Mouse (Mus musculus) neural tube, embryonic 15.5 days (tissue): ENCODE data around the gene Guca1b. TPM values are rescaled to one million over a fixed set of nuclear protein-coding genes. Genes with fewer than 3 reads are reported as not detected.
"Not testable (repeated sequence)": the region's sequence is repeated elsewhere in the genome, so short reads cannot be mapped to it uniquely, and the experiment has no call there.

Experiments used
- ATAC-seq: fragments of 200-750 bp; cut with Nextera tagmentation; 2 replicates; pipeline ENCODE4 v1.8.0; 2017; ENCODE audit warnings: mild to moderate bottlenecking, moderate TSS enrichment, moderate library complexity; ENCODE audit not compliant: low FRiP score
- H3K27ac ChIP-seq: fragments of 300-500 bp; sonication (generic); replicated peaks from 2 replicates; pipeline ENCODE4 v1.5.1; 2015; ENCODE audit warnings: mild to moderate bottlenecking, inconsistent platforms
- H3K27me3 ChIP-seq: fragments of 300-500 bp; sonication (generic); replicated peaks from 2 replicates; pipeline ENCODE4 v1.6.1; 2015; ENCODE audit warnings: inconsistent platforms
- H3K36me3 ChIP-seq: fragments of 300-500 bp; sonication (generic); 2 replicates; pipeline ENCODE4 v1.6.1; 2015; ENCODE audit warnings: inconsistent platforms
- H3K4me1 ChIP-seq: fragments of 300-500 bp; sonication (generic); 2 replicates; pipeline ENCODE4 v1.6.1; 2015; ENCODE audit warnings: inconsistent platforms
- H3K4me2 ChIP-seq: fragments of 300-500 bp; sonication (generic); 2 replicates; pipeline ENCODE4 v1.6.1; 2015; ENCODE audit warnings: inconsistent platforms, mild to moderate bottlenecking, moderate library complexity
- H3K4me3 ChIP-seq: fragments of 300-500 bp; sonication (generic); replicated peaks from 2 replicates; pipeline ENCODE4 v1.5.1; 2015; ENCODE audit warnings: mild to moderate bottlenecking, inconsistent platforms
- H3K9ac ChIP-seq: fragments of 300-500 bp; sonication (generic); replicated peaks from 2 replicates; pipeline ENCODE4 v1.6.1; 2015; ENCODE audit warnings: mild to moderate bottlenecking, inconsistent platforms
- H3K9me3 ChIP-seq: fragments of 300-500 bp; sonication (generic); replicated peaks from 2 replicates; pipeline ENCODE4 v1.6.1; 2016; ENCODE audit warnings: inconsistent platforms
- WGBS: fragments of 180-500 bp; shearing (Covaris S2); methylation state at CpG from one replicate; pipeline ENCODE4 v1.1.7; 2015; ENCODE audit warnings: mixed read lengths; 5-methylcytosine and 5-hydroxymethylcytosine counted together
- polyA plus RNA-seq: library from polyadenylated mRNA; unstranded; fragments of >200 nt; fragmentation: Nextera tagmentation; extraction: Ambion mirVana; gene quantifications from 2 replicates; pipeline ENCODE4 v1.2.1, GENCODE M21; 2015

Guca1b gene
- polyA plus RNA-seq, 1 experiment from 2014 or later: 0.77 TPM

DNA sequence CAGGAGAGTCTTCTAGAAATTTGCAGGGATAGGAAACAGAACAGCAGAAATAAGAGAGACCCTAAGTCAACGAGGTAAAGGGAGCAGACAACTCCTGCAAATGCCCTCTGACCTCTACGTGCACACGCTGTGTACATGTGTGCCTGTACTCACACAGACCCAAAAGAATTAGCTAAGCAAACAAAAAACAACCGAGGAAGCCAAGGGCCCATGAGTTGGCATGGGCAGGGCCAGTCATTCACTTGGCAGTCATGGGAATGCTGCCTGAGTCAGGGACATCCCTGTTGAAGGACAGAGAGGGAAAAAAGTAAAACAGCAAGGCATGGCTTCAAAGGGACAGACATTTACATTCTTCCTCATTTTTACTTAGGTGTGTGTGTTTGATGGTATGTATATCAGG is 1.9 kb upstream of the Guca1b start:
- H3K4me3 ChIP-seq: no peak overlapping the region
- H3K36me3 ChIP-seq: peaks cover 36% of the 10 kb centered on the region
- no peaks in the 10 kb centered on the region for H3K4me1 ChIP-seq
- H3K9me3 ChIP-seq: no peaks in the 10 kb centered on the region
- ATAC-seq: no peak
- H3K27ac ChIP-seq: no peak overlapping the region
- no peaks in the 10 kb centered on the region for H3K27me3 ChIP-seq
- no peak overlapping the region for H3K9ac ChIP-seq
- 91% methylated on average over 4 of the region's 4 CpGs for WGBS
- no peak overlapping the region for H3K4me2 ChIP-seq

DNA sequence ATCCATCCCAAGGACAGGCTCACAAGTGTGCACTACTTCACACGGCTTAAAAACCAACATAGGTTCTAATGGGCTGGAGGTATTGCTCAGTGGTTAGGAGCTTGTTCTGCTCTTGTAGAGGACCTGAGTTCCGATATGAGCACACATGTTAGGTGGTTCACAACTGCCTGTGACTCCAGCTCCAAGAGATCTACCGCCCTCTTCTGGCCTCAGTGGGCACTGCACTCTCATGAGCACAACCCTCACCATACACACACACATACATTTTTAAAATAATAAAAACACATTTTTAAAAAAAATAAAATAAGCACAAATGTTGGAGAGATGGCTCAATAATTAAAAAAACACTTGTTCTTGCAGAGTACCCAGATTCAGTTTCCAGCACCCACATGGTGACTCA is 1.1 kb upstream of the Guca1b start:
- Histone ChIP-seq H3K36me3 (peaks cover 29% of the 10 kb centered on the region), H3K9ac (no peak overlapping the region), H3K4me2 (no peak overlapping the region), H3K27me3 (no peaks in the 10 kb centered on the region), H3K4me1 (no peaks in the 10 kb centered on the region), H3K4me3 (no peak overlapping the region), H3K27ac (no peak overlapping the region), H3K9me3 (no peaks in the 10 kb centered on the region)
- WGBS: 91% methylated on average over 3 of the region's 3 CpGs
- no peak for ATAC-seq

DNA sequence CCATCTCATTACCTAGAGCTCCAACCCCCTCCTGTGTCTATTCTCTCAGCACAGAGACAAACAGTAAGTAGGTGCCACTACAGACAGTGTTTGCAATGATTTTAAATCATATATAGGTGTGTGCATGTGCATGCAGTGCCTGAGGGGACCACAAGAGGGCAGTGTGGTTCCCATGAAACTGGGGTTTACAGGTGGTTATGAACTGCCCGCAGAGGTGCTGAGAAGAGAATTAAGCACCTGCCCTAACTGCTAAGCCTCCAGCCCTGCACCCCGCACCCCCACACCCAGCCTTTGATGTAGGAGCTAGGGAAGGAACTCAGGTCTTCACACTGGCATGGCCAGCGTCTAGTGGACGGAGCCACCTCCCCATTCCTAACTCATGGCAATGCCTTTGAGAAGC is 1.5 kb downstream of the Guca1b start:
- Histone ChIP-seq H3K36me3 (peaks cover 7% of the 10 kb centered on the region), H3K9ac (no peak overlapping the region), H3K4me2 (no peak overlapping the region), H3K27ac (no peak overlapping the region), H3K4me3 (no peak overlapping the region), H3K4me1 (no peaks in the 10 kb centered on the region), H3K27me3 (no peaks in the 10 kb centered on the region), H3K9me3 (no peaks in the 10 kb centered on the region)
- no peak for ATAC-seq
- 65% methylated on average over 4 of the region's 4 CpGs for WGBS

DNA sequence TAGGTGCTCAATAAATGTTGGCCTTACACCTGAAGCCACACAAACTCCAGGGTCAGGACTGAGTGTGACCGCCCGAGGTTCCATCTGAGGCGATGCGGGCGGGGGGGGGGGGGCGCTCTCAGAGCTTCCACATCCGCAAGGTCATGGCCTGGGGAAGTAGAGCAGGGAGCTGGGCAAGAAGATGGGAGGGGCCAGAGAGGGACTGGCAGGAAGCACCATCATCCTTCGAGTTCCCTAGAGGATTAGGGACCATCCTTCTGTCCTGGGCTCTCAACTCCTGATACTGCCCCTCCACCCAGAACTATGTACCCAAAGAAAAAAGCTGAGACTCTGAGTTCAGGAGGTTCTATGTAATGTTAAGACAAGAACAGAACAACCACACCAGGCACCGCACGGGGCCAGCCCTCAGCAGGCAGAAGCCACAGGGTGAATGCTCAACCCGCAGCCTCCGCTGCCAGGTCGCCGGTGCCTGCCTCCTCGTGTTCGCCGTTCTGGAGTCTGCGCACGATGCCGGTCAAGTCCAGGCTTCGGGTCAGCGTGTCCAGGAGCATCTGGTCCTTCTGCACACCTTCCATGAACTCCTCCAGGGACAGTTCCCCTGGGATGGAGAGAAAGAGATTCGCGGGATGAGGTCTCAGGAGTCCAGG is 9.2 kb downstream of the Guca1b start:
- H3K36me3 ChIP-seq: no peaks in the 10 kb centered on the region
- H3K27me3 ChIP-seq: peaks cover 32% of the 10 kb centered on the region
- peak overlapping the region; percentile 52 for H3K4me2 ChIP-seq
- peak overlapping the region; percentile 23 for H3K4me3 ChIP-seq
- 0 out of 2 replicates have a peak overlapping the region, but pooled peaks have one; percentile 3 for H3K9ac ChIP-seq
- no peak for ATAC-seq
- 19% methylated on average over 24 of the region's 24 CpGs for WGBS
- H3K4me1 ChIP-seq: peaks cover 15% of the 10 kb centered on the region
- no peak overlapping the region for H3K27ac ChIP-seq
- no peaks in the 10 kb centered on the region for H3K9me3 ChIP-seq

DNA sequence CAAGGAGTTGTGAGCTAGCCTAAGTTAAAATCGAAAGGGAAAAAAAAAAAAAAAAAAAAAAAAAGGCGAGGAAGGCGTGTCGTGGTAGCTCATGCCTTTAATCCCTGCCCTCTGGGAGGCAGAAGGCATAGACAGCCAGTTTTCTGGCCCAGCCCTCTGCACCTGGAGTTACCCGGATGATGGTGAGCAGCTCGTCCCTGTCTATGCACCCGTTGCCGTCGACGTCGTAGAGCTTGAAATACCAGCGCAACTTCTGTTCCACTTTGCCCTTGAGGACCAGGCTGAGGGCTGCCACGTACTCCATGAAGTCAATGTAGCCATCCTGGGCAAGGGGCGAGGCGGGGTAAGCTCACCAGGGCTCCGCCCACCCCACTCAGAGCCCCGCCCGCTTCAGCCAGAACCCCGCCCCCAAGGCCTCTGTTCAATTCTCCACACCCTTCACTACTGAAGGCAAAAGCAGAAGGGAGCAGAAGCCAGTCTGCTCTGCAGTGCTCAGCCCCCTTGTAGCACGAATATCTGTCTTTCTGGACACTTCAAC is 10.3 kb downstream of the Guca1b start:
- Histone ChIP-seq H3K36me3 (no peaks in the 10 kb centered on the region), H3K4me1 (peaks cover 15% of the 10 kb centered on the region), H3K27ac (no peak overlapping the region), H3K9me3 (no peaks in the 10 kb centered on the region), H3K4me3 (peak overlapping the region; percentile 23), H3K9ac (no peak overlapping the region), H3K27me3 (peaks cover 32% of the 10 kb centered on the region), H3K4me2 (peak overlapping the region; percentile 52)
- WGBS: 2% methylated on average over 18 of the region's 20 CpGs
- peak; percentile 65; the same call in 1 of the 2 replicates for ATAC-seq

DNA sequence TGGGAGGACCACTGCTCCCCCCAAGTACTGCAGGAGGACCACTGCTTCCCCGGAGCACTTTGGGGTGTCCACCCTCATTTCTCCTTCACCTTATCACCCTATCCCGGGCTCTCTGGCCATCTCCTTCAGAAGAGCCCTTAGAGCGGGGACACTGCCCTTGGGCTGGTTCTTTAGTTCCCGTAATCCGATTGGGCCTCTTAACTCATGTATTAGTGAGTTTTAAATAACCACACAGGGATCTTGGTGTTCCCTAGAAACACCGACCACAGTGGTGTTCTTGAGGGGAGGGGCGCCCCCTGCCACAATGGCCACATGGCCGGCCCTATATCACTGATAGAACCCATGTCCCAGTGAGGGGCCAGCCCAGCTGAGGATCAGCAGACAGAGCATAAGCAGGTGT is 13.9 kb downstream of the Guca1b start:
- H3K9me3 ChIP-seq: no peaks in the 10 kb centered on the region
- no peak overlapping the region for H3K4me3 ChIP-seq
- H3K4me1 ChIP-seq: peaks cover 15% of the 10 kb centered on the region
- H3K27me3 ChIP-seq: peaks cover 30% of the 10 kb centered on the region
- no peak overlapping the region for H3K4me2 ChIP-seq
- ATAC-seq: no peak
- H3K36me3 ChIP-seq: no peaks in the 10 kb centered on the region
- WGBS: 90% methylated on average over 8 of the region's 8 CpGs
- no peak overlapping the region for H3K9ac ChIP-seq
- H3K27ac ChIP-seq: no peak overlapping the region

DNA sequence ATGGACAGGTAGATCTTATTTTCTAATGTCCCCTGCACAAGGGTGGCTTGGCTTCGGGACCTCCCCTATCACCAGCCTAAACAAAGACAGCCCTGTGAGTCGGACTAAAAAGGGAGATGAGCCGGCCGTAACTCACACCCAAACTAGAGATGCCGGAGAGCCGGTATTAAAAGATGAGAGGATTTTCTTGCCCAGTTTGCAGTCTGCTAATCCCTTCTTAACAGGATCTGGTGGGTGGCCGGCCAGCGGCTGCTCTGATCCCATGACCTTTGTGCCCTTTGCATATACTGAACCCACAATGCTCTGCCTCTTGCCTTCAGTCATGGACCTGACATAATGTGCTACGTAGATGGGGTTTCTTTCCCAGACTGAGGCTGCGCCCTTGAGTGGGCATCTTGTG is 15.3 kb downstream of the Guca1b start, which contains the start of gene Guca1a:
TSS of gene Guca1a (minus strand) at position 134 of the 400 bp plus-strand sequence.
- Histone ChIP-seq H3K4me2 (no peak within 1 kb of the TSS), H3K4me3 (no peak within 1 kb of the TSS), H3K9me3 (no peaks in the 10 kb centered on the region), H3K27ac (no peak within 1 kb of the TSS), H3K36me3 (no peaks in the 10 kb centered on the region), H3K27me3 (peaks cover 24% of the 10 kb centered on the region), H3K9ac (no peak within 1 kb of the TSS), H3K4me1 (peaks cover 3% of the 10 kb centered on the region)
- 69% methylated on average over 10 of the region's 10 CpGs for WGBS
- ATAC-seq: no peak

DNA sequence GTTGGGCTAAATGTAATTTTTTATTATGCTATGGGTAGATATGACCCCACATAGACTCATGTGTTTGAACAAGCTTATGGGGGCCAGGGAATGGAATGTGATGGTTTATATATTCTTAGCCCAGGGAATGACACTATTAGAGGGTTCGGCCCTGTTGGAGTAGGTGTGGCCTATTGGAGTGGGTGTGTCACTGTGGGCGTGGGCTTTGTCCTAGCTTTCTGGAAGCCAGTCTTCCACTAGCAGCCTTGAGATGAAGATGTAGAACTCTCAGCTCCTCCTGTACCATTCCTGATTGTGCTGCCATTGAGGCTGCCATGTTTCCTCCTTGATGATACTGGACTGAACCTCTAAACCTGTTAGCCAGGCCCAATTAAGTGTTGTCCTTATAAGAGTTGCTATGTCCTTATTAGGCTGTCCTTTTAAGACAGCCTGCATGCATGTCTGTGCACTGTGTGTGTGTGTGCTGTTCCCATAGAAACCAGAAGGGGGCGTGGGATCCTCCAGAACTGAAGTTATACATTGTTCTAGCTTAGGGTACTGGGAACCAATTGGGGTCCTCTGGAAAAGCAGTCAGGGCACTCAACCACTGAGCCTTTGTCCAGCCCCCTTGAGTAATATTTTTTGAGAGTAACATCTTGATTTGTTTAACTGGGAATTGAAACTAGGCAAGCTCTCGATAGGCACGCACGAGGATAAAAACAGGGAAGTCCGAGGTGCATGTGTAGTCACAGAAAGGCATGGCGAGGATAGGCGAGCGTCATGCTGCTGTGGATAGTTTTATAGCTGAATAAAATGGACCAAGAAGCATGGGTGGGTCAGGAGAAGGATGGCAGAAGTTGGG is 22.7 kb downstream of the Guca1b start:
- H3K4me3 ChIP-seq: no peak overlapping the region
- no peaks in the 10 kb centered on the region for H3K36me3 ChIP-seq
- no peak overlapping the region for H3K27ac ChIP-seq
- H3K9me3 ChIP-seq: no peaks in the 10 kb centered on the region
- H3K4me1 ChIP-seq: peaks cover 6% of the 10 kb centered on the region
- H3K9ac ChIP-seq: no peak overlapping the region
- no peak overlapping the region for H3K4me2 ChIP-seq
- 68% methylated on average over 10 of the region's 10 CpGs for WGBS
- ATAC-seq: no peak
- peaks cover 47% of the 10 kb centered on the region for H3K27me3 ChIP-seq

DNA sequence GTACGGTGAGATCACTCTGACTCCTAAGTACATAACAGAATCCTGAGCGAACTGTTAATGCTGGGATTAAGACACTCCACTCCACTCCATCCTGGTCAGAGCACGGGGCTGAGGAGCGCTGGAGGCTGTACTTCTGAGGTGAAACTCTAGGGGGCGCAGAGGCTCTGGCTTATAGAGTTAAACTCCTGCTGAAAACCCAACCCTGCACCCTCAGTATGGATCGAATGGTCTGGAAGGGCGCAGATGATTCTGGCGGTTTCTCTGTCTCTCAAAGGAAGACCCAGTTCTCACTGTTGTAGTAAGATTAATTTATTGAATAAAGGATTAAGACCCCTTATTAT is 23.3 kb downstream of the Guca1b start:
- Histone ChIP-seq H3K36me3 (no peaks in the 10 kb centered on the region), H3K27ac (no peak overlapping the region), H3K4me2 (no peak overlapping the region), H3K4me3 (no peak overlapping the region), H3K9me3 (no peaks in the 10 kb centered on the region), H3K9ac (no peak overlapping the region), H3K4me1 (peaks cover 6% of the 10 kb centered on the region), H3K27me3 (peaks cover 50% of the 10 kb centered on the region)
- no peak for ATAC-seq
- WGBS: 24% methylated on average over 8 of the region's 8 CpGs

DNA sequence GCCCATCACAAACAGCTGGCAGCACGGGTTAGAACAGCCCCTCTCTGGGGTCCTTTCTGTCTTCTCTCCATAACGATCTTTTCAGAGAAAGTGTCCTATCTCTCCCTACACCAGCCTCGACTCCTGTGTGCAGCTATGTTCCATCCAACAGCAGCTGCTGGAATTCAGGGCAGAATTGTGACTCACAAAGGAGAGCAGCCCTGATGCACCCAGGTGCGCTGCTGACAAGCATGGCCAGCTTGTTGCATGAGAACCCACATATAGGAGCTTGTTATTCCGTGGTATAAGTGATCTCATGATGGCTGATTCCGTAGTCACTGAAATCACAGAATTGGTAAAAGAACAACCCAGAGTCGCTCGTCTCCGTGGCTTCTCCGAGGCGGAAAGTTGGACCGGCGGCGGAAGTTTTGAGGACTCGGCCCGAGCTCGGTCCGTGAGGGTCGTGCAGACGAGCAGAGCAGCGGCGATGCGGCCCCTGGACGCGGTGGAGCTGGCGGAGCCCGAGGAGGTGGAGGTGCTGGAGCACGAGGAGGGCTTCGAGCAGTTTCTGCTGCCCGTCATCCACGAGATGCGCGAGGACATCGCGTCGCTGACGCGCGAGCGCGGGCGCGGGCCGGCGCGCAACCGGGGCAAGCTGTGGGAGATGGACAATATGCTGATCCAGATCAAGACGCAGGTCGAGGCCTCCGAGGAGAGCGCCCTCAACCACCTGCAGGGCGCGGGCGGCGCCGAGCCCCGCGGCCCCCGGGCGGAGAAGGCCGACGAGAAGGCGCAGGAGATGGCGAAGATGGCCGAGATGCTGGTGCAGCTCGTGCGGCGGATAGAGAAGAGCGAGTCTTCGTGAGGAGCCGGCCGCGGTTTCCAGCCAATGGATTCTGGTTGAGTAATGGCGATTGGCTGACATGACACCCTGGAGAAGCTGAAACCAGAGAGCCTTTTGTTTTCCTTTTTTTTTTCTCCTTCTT is 25.0 kb downstream of the Guca1b start:
- 3% methylated on average over 74 of the region's 74 CpGs for WGBS
- ATAC-seq: peak; percentile 45; the same call in 1 of the 2 replicates
- not testable (repeated sequence) for H3K4me1 ChIP-seq, H3K9ac ChIP-seq, H3K36me3 ChIP-seq, H3K27ac ChIP-seq, H3K9me3 ChIP-seq
- Histone ChIP-seq H3K27me3 (peaks cover 51% of the 10 kb centered on the region), H3K4me2 (peak overlapping the region; percentile 68), H3K4me3 (peak overlapping the region; percentile 40)

DNA sequence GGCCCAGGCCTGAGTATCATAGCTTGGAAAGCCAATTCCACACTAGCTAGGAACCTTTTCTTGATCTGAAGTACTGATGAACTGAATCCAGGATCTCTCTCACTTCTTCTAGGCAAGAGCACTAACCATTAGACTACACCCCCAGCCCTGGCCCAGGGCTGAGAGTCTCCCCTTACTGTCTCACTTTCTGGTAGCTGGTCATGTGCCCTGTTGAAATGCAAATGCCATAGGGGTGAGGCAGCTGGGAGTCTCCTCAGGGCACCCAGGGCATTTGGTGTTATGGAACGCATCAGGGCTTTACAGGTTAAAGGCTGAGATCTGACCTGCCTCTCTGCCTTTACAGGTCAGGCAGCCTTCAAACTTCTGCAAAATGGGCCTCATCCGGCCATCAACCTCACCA is 35.0 kb downstream of the Guca1b start:
- H3K4me2 ChIP-seq: no peak overlapping the region
- no peak overlapping the region for H3K27ac ChIP-seq
- H3K36me3 ChIP-seq: no peaks in the 10 kb centered on the region
- WGBS: 77% methylated on average over 2 of the region's 2 CpGs
- H3K4me1 ChIP-seq: no peaks in the 10 kb centered on the region
- H3K9ac ChIP-seq: no peak overlapping the region
- 0 out of 2 replicates have a peak, but pooled peaks cover 8% of the 10 kb centered on the region for H3K27me3 ChIP-seq
- H3K9me3 ChIP-seq: no peaks in the 10 kb centered on the region
- ATAC-seq: no peak
- no peak overlapping the region for H3K4me3 ChIP-seq
